Mouse (Mus musculus) CD4-positive helper T cell, adult 2 months (primary cell): Measurements from ENCODE around the gene Psmc2.

Experiments used
- DNase-seq: peaks from one replicate; pipeline ENCODE4 v3.0.0-alpha.2; 2012; ENCODE audit warnings: low read depth, missing footprints, low spot score

The Psmc2 gene

GRCm38 (mm10) chr5:21803691-21804188 lies 18.7 kb downstream of the Psmc2 start:
- DNase-seq: no peak

- DNase-seq: no peak
Observed at GRCm38 (mm10) chr5:21804837-21805236, 19.8 kb downstream of the Psmc2 start.

- DNase-seq: no peak
Observed at GRCm38 (mm10) chr5:21810924-21811323, 25.8 kb downstream of the Psmc2 start.

- peak; percentile 23 for DNase-seq
Observed at GRCm38 (mm10) chr5:21813994-21814393, 28.9 kb downstream of the Psmc2 start.

- DNase-seq: no peak
Observed at GRCm38 (mm10) chr5:21826370-21826769, 41.3 kb downstream of the Psmc2 start.

GRCm38 (mm10) chr5:21827643-21828042 lies 42.6 kb downstream of the Psmc2 start:
- no peak for DNase-seq

- DNase-seq: no peak
Observed at GRCm38 (mm10) chr5:21828855-21829254, 43.8 kb downstream of the Psmc2 start.

- DNase-seq: no peak
Observed at GRCm38 (mm10) chr5:21831761-21832160, 46.7 kb downstream of the Psmc2 start.

GRCm38 (mm10) chr5:21844676-21845075 lies 59.6 kb downstream of the Psmc2 start:
- no peak for DNase-seq

- DNase-seq: no peak
Observed at GRCm38 (mm10) chr5:21846616-21847290, 61.7 kb downstream of the Psmc2 start.

- no peak for DNase-seq
Observed at GRCm38 (mm10) chr5:21847438-21847837, 62.4 kb downstream of the Psmc2 start.

GRCm38 (mm10) chr5:21851679-21852340 lies 66.7 kb downstream of the Psmc2 start:
- DNase-seq: no peak
